Mouse (Mus musculus) lung, adult 2 months (tissue): ENCODE data around the gene H2-Ab1.

Source experiments
- CTCF ChIP-seq: fragments of 200-500 bp; IDR thresholded peaks from 2 replicates; pipeline ENCODE4 v1.5.1; 2011; ENCODE audit warnings: mild to moderate bottlenecking, low read length, control low read depth; ENCODE audit not compliant: insufficient read depth
- POLR2A ChIP-seq: fragments of 200-500 bp; IDR thresholded peaks from 2 replicates; pipeline ENCODE4 v1.6.1; 2011; ENCODE audit warnings: low read depth, mild to moderate bottlenecking, control low read depth, low read length, borderline replicate concordance; ENCODE audit errors: extremely low read depth

- no peak for TF ChIP-seq CTCF
- TF ChIP-seq POLR2A, result no peak
Observed at GRCm38 (mm10) chr17:34315512-34315911, 58.0 kb downstream of the H2-Ab1 start.
